Mouse (Mus musculus) CH12F3 (cell line): ENCODE data around the gene Gng12.

Source experiments
- in situ Hi-C: fragments of 300-500 bp; cut with MboI; formaldehyde crosslinking; loops from 2 replicates; pipeline ENCODE4 v1.14.3; 2020; ENCODE audit warnings: low sequenced_read_pairs

Gng12 gene

DNA sequence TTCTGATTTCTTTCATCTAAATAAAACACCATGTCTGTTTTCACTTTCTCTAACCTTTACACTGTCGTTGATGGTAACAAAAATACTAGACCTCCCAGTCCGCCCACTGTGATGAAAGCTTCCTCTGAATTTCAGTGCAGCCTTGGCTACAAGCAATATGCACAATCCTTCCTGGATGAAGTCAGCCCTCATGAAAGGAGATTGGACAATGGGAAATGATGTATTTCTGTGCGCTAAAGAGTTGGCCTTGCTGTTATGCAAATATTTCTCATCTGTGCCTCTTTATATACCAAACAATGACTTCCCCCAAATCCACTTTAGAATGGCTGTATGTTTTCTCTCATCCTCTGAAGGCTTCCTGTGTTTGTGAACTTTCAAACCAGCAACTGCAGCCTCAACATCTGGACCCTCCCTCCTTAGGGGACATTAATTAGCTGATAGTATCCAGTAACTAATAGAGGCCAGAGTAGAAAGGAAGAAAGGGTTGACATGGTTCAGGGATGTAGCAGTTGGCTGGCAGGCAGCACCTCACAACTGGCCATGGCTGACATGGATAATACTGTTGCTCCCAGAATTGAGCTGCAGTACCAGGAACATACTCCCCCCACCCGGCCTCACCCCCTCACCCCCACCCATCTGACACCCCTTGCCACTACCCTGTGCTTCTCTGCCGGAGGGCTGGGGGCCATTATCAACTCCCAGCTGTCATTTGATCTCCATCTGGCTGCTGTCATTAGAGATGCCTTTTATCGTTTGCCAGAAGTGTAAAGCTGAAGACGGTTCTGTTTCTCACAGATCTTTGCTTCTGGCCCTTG is 152.9 kb downstream of the Gng12 start:
- in situ Hi-C loops: no loop called here

DNA sequence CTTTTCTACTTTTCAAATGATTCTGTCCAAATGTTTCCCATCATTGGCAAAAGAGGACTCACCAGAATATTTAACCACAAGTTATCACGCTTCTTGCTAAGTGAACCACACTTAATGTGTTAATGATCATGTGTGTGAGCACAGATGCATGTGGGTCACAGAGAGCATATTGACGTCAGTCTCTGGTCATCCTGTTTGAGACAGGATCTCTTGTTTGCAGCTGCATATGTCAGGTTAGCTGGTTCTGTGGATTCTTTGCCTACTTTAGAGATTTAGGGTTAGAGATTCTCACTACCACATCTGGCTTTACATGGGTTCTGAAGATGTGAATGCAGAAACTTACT is 153.5 kb downstream of the Gng12 start:
- in situ Hi-C loops: no loop called here

DNA sequence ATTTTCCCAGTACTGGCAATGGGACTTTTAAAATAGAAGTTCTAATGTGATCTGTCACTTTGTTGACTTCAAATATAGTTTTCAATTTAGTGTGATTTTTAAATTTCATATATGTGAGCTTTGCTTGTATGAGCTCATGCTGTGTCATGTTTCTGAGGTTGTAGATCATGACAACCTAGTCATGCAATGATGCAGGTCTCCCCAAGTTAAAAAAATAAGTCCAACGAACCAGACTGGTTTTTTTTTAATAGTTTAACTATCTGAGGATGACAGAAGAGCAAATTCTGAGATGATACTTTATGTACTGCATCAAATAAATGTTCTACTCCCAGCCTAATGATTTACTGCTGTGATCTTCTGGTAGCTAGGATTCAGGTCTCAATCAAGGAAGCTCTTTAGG is 153.9 kb downstream of the Gng12 start:
- in situ Hi-C loops: no loop called here

DNA sequence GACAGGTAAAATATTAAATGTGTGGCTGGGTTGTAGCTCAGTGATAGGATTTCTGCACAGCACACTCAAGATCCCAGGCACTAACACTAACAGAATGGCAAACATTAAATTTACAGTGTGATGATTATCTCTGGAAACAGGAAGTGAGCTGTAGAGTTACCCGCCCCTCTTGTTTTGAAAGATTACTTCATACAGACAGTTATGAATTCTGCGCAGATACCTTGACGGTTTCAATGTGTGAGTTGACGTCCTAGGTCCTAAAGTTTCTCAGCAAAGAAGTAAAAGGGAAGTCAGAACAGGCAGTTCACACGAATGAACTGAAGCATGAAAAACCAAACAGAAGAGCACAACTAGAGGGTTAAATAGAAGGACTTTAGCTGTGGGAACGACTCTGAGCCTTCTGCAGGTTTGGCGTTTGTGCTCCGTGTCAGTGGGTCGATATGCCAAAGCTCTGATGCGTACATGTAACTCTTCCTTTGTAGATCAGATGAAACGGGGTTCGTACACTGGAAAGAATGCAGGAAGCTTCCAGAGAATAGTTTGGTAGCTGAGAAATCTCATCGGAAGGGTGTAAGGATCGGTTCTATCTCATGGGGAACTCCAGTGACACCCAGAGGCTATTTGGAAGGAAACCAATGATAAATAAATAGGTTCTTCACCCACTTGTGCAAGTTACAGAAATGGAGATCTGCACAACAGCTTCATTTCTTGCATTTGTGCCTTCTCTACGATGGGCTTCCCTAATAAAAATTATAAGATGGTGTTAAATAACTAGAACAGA is 160.1 kb downstream of the Gng12 start:
- in situ Hi-C loops: no loop called here

DNA sequence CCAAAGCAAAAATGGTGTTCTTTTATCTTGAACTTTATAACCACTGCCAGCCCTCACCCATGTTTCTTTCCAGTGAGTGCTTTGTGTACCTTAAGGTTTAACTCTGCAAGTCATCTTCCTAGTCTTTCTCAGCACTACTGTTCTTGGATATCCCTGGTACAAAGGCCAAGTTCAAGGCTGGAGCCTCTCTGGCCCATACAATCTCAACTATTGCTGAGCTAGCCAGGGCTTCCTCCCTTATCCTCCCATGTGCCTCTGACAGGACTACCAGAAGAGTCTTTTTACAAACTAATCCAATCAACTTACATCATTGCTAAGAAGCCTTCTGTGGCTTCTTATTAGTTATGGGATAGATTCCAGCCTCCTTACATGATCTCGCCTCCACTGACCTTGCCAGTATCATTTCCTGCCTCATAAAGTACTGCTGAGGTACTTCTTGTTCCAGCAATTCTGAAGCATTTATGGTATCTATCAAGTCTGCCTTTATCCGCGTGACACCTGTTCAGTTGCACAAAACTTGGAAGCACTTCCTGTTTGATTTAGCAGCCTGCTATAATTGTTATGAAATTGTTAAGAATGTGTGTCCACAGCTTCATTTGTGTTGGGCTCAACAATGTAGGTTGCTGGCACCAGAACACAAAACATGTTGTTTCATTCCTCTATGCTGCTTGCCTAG is 160.8 kb downstream of the Gng12 start:
- in situ Hi-C loops: no loop called here

DNA sequence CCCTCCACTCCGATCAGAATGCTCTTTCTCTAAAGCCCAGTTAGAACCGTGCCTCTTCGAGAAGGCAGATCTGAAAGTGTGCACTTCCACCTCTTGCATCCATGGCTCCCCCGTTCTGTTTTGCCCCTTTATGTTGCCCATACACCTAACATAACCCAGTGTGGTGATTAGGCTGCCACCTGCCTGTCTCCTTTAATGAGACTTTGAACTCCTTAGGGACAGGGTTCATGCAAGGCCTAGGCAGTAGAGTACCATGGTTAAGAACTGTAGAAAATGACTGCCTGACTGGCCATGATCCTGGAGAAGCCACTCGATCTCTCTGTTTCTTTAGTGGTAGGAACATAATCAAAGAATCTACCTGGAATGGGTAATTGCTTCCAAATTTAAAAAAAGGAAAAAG is 161.4 kb downstream of the Gng12 start:
- in situ Hi-C loops: no loop called here

- in situ Hi-C loops: no loop called here
These were observed 161.9 kb downstream of the Gng12 start for GRCm38 (mm10) chr6:67057991-67058696.

DNA sequence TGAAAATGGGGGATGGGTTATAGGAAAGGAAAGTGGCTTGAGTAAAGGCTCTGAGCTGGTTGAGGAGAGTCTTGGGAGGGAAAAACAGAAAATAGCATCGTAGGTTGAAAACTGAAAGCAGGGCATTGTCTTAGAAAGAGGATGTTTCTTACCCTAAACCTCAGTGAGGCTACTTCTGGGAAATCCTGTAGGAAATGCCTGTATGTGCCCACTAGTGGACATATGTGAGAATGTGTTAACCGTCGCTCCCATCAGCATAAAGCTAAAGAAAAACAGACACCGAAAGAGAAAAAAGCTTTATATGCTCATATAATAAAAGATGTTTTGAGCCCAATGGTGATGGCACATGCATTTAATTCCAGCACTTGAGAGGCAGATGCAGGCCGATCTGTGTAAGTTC is 163.9 kb downstream of the Gng12 start:
- in situ Hi-C loops: no loop called here

DNA sequence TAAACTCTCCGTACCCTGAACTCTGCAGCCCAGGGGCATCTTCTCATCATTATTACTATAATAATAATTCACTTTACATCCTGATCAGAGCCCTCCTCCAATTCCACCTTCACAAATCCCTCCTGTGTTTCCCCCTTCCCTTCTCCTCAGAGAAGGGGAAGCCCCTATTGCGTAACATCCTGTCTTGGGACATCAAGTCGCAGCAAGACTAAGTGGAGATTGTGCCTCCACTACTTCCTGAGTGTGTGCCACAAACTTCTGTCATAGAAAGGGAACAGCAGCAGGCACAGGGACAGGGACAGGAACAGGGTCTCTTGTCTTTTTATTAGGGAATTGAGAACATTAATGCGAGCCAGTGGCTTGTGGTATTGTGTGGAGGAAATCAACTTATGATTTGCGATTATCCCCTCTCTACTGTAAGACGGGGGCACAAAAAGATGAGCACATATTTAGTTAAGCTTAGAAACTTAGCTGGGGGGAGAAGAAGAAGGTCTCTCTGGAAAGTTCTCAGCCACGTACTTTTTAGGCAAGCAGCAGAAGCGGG is 173.1 kb downstream of the Gng12 start:
- in situ Hi-C loops: no loop called here

GRCm38 (mm10) chr6:67069800-67070315 is 173.7 kb downstream of the Gng12 start:
- in situ Hi-C loops: no loop called here
